Comparison of ENCODE assay signal across 8 mouse cellular contexts in genomic region chr2:152395271-152395920, GRCm38 (mm10). TPM values are rescaled to one million over a fixed set of nuclear protein-coding genes. Genes with fewer than 3 reads are reported as not detected.
DNase-seq lines count a peak whose midpoint lies in the region; ATAC-seq and TF ChIP-seq lines count a peak whose summit lies in the region.

No protein-coding gene starts in this region.

- H3K27ac ChIP-seq in kidney, embryonic 16.5 days (ENCODE audit: low read length): peak overlapping the region; percentile 63
- 0 out of 2 replicates have a peak overlapping the region, but pooled peaks have one; percentile 3 for H3K27ac ChIP-seq in embryonic facial prominence, embryonic 14.5 days (replicated peaks; ENCODE audit: low read depth, low read length)
- H3K27ac ChIP-seq in hindbrain, postnatal 0 days: peak overlapping the region; percentile 99

- no peak overlapping the region for H3ac ChIP-seq in myocyte (ENCODE audit: control insufficient read depth, insufficient read length)

- WGBS in kidney, embryonic 16.5 days: 20% methylated on average over 13 of the region's 13 CpGs
- WGBS in embryonic facial prominence, embryonic 14.5 days: 24% methylated on average over 11 of the region's 13 CpGs
- WGBS in hindbrain, postnatal 0 days: 16% methylated on average over 13 of the region's 13 CpGs

- peak overlapping the region; percentile 82 for H3K4me3 ChIP-seq in kidney, embryonic 16.5 days (ENCODE audit: low read length)
- peak overlapping the region; percentile 86 for H3K4me3 ChIP-seq in embryonic facial prominence, embryonic 14.5 days (ENCODE audit: low read depth, low read length)
- H3K4me3 ChIP-seq in hindbrain, postnatal 0 days (ENCODE audit: low read length): peak overlapping the region; percentile 56
- peak overlapping the region; percentile 64 for H3K4me3 ChIP-seq in myocyte

- TF ChIP-seq POLR2A in myocyte (IDR thresholded peaks at IDR 0.05; ENCODE audit: insufficient read length, low read depth): no peak

- no peak for ATAC-seq in kidney, embryonic 16.5 days (ENCODE audit: low FRiP score, low TSS enrichment)
- ATAC-seq in embryonic facial prominence, embryonic 14.5 days (ENCODE audit: low read depth): no peak
- no peak for ATAC-seq in hindbrain, postnatal 0 days

- no peaks in the 10 kb centered on the region for H3K79me2 ChIP-seq in myocyte (ENCODE audit: control insufficient read depth, insufficient read depth)

- peak overlapping the region; percentile 95 for H3K9ac ChIP-seq in kidney, embryonic 16.5 days (replicated peaks; ENCODE audit: low read length)
- H3K9ac ChIP-seq in embryonic facial prominence, embryonic 14.5 days (ENCODE audit: low read depth, low read length): peak overlapping the region; percentile 92
- peak overlapping the region; percentile 78 for H3K9ac ChIP-seq in hindbrain, postnatal 0 days (replicated peaks; ENCODE audit: low read length)

- H3K36me3 ChIP-seq in kidney, embryonic 16.5 days (ENCODE audit: insufficient read depth, low read length): no peaks in the 10 kb centered on the region
- H3K36me3 ChIP-seq in embryonic facial prominence, embryonic 14.5 days (ENCODE audit: control insufficient read depth, insufficient read depth, low read length): peaks cover 16% of the 10 kb centered on the region; the same call in 1 of the 2 replicates
- no peaks in the 10 kb centered on the region for H3K36me3 ChIP-seq in hindbrain, postnatal 0 days (ENCODE audit: insufficient read depth, low read length)
- no peaks in the 10 kb centered on the region for H3K36me3 ChIP-seq in myocyte (ENCODE audit: control insufficient read depth, insufficient read depth)

- H3K27me3 ChIP-seq in kidney, embryonic 16.5 days (ENCODE audit: insufficient read depth, low read length): no peaks in the 10 kb centered on the region
- H3K27me3 ChIP-seq in embryonic facial prominence, embryonic 14.5 days (replicated peaks; ENCODE audit: control insufficient read depth, insufficient read depth, low read length): no peaks in the 10 kb centered on the region
- H3K27me3 ChIP-seq in hindbrain, postnatal 0 days (ENCODE audit: insufficient read depth, low read length): no peaks in the 10 kb centered on the region
- no peaks in the 10 kb centered on the region for H3K27me3 ChIP-seq in myocyte (ENCODE audit: control insufficient read depth, insufficient read depth, insufficient read length)

- peak overlapping the region; percentile 84 for H3K4me2 ChIP-seq in kidney, embryonic 16.5 days (replicated peaks; ENCODE audit: low read depth, low read length)
- H3K4me2 ChIP-seq in embryonic facial prominence, embryonic 14.5 days (ENCODE audit: low read depth, low read length): peak overlapping the region; percentile 79
- peak overlapping the region; percentile 94 for H3K4me2 ChIP-seq in hindbrain, postnatal 0 days (ENCODE audit: low read depth, low read length)
- H3K4me2 ChIP-seq in myocyte (ENCODE audit: low read depth): peak overlapping the region; percentile 78

- DNase-seq in kidney, adult 8-10 months: no peak
- no peak for DNase-seq in embryonic facial prominence, embryonic 14.5 days (ENCODE audit: low spot score)
- no peak for DNase-seq in hindbrain, postnatal 0 days (ENCODE audit: low spot score)
- DNase-seq in thymus, postnatal 36 days: no peak
- DNase-seq in layer of hippocampus, postnatal 14 days (ENCODE audit: low spot score in 2 of 2): no peak
- DNase-seq in spleen, postnatal 14 days (ENCODE audit: low spot score in 2 of 2): no peak

- TF ChIP-seq CTCF in hindbrain, postnatal 0 days (IDR thresholded peaks at IDR 0.05; ENCODE audit: low read depth): no peak

- no peaks in the 10 kb centered on the region for H3K9me3 ChIP-seq in kidney, embryonic 16.5 days (ENCODE audit: low read length)
- H3K9me3 ChIP-seq in embryonic facial prominence, embryonic 14.5 days (ENCODE audit: control insufficient read depth, low read length): no peaks in the 10 kb centered on the region
- no peaks in the 10 kb centered on the region for H3K9me3 ChIP-seq in hindbrain, postnatal 0 days (ENCODE audit: low read length)

- peaks cover 42% of the 10 kb centered on the region for H3K4me1 ChIP-seq in kidney, embryonic 16.5 days (ENCODE audit: insufficient read depth, low read length)
- peaks cover 15% of the 10 kb centered on the region; the same call in 1 of the 2 replicates for H3K4me1 ChIP-seq in embryonic facial prominence, embryonic 14.5 days (ENCODE audit: control insufficient read depth, insufficient read depth, low read length)
- H3K4me1 ChIP-seq in hindbrain, postnatal 0 days (ENCODE audit: insufficient read depth, low read length): peaks cover 18% of the 10 kb centered on the region; the same call in 1 of the 2 replicates

TF ChIP-seq in myocyte, 11 proteins besides CTCF, POLR2A, EP300 and RAD21:
- TF ChIP-seq REST (IDR thresholded peaks at IDR 0.05; ENCODE audit: insufficient read depth, insufficient read length): no peak
- TF ChIP-seq TCF3 (IDR thresholded peaks at IDR 0.05; ENCODE audit: insufficient read length, low read depth): no peak
- TF ChIP-seq MYOG (IDR thresholded peaks at IDR 0.05; ENCODE audit: control insufficient read depth in 1 of 3, insufficient read depth in 1 of 3, insufficient read length in 2 of 3, low read depth in 2 of 3): no peak
- TF ChIP-seq USF1 (IDR thresholded peaks at IDR 0.05; ENCODE audit: low read depth): no peak
- TF ChIP-seq CEBPB (IDR thresholded peaks at IDR 0.05; ENCODE audit: insufficient read depth, poor library complexity, severe bottlenecking): no peak
- no peak for TF ChIP-seq MYOD1 (IDR thresholded peaks at IDR 0.05; ENCODE audit: control insufficient read depth in 1 of 3, insufficient read length in 2 of 3, low read depth in 2 of 3)
- TF ChIP-seq MAX (IDR thresholded peaks at IDR 0.05; ENCODE audit: low read depth): no peak
- TF ChIP-seq POLR2AphosphoS2 (IDR thresholded peaks at IDR 0.05; ENCODE audit: insufficient read length, low read depth): no peak
- no peak for TF ChIP-seq E2F4 (IDR thresholded peaks at IDR 0.05; ENCODE audit: insufficient read depth)
- no peak for TF ChIP-seq TCF12 (IDR thresholded peaks at IDR 0.05; ENCODE audit: insufficient read depth, poor library complexity, severe bottlenecking)
- TF ChIP-seq SRF (IDR thresholded peaks at IDR 0.05; ENCODE audit: control insufficient read depth, insufficient read length, low read depth): no peak

RNA-seq across cellular contexts. Expression of gene Sox12, which starts 2.5 kb away (rescaled TPM):
- 8.9 and 10.0 TPM in 2 replicates for polyA plus RNA-seq in kidney, embryonic 16.5 days (2015; fragmentation: Nextera tagmentation; extraction: Ambion mirVana)
- polyA plus RNA-seq in embryonic facial prominence, embryonic 14.5 days (2014; fragmentation: Nextera tagmentation; extraction: Ambion mirVana): 10.4 and 11.4 TPM in 2 replicates
- 49.7 and 50.2 TPM in 2 replicates for total RNA-seq in hindbrain, postnatal 0 days (2014; rRNA removed)
- polyA plus RNA-seq in hindbrain, postnatal 0 days (2015; fragmentation: Nextera tagmentation; extraction: Ambion mirVana): 9.7 and 10.1 TPM in 2 replicates
- 7.8 TPM for polyA plus RNA-seq in myocyte (2012; fragmentation: generic; extraction: Trizol)
- 10 to 100 TPM; 21.4 to 23.1 TPM for total RNA-seq in layer of hippocampus, postnatal 14 days (2021)

RNA-seq across cellular contexts. Expression of gene Nrsn2, which starts 19.0 kb away (rescaled TPM):
- 0.91 and 1.6 TPM in 2 replicates for polyA plus RNA-seq in kidney, embryonic 16.5 days (2015; fragmentation: Nextera tagmentation; extraction: Ambion mirVana)
- polyA plus RNA-seq in embryonic facial prominence, embryonic 14.5 days (2014; fragmentation: Nextera tagmentation; extraction: Ambion mirVana): 2.5 and 2.7 TPM in 2 replicates
- total RNA-seq in hindbrain, postnatal 0 days (2014; rRNA removed): 64.5 and 72.2 TPM in 2 replicates
- 83.8 and 91.3 TPM in 2 replicates for polyA plus RNA-seq in hindbrain, postnatal 0 days (2015; fragmentation: Nextera tagmentation; extraction: Ambion mirVana)
- polyA plus RNA-seq in myocyte (2012; fragmentation: generic; extraction: Trizol): not detected
- total RNA-seq in layer of hippocampus, postnatal 14 days (2021): 10 to 100 TPM; 33.0 to 39.6 TPM

RNA-seq across cellular contexts. Expression of gene Zcchc3, which starts 19.4 kb away (rescaled TPM):
- polyA plus RNA-seq in kidney, embryonic 16.5 days (2015; fragmentation: Nextera tagmentation; extraction: Ambion mirVana): 31.5 and 34.2 TPM in 2 replicates
- polyA plus RNA-seq in embryonic facial prominence, embryonic 14.5 days (2014; fragmentation: Nextera tagmentation; extraction: Ambion mirVana): 29.5 and 36.4 TPM in 2 replicates
- 17.4 TPM in 2 replicates for total RNA-seq in hindbrain, postnatal 0 days (2014; rRNA removed)
- 15.8 and 16.1 TPM in 2 replicates for polyA plus RNA-seq in hindbrain, postnatal 0 days (2015; fragmentation: Nextera tagmentation; extraction: Ambion mirVana)
- not detected for polyA plus RNA-seq in myocyte (2012; fragmentation: generic; extraction: Trizol)
- total RNA-seq in layer of hippocampus, postnatal 14 days (2021): 10 to 100 TPM in 1 of 2 experiments, 1 to 10 TPM in 1; 9.8 to 10.8 TPM

RNA-seq across cellular contexts. Expression of gene 6820408C15Rik, which starts 20.0 kb away (rescaled TPM):
- polyA plus RNA-seq in kidney, embryonic 16.5 days (2015; fragmentation: Nextera tagmentation; extraction: Ambion mirVana): 0.67 and 0.85 TPM in 2 replicates
- polyA plus RNA-seq in embryonic facial prominence, embryonic 14.5 days (2014; fragmentation: Nextera tagmentation; extraction: Ambion mirVana): 0.87 and 5.1 TPM in 2 replicates
- total RNA-seq in hindbrain, postnatal 0 days (2014; rRNA removed): 2.3 and 3.9 TPM in 2 replicates
- polyA plus RNA-seq in hindbrain, postnatal 0 days (2015; fragmentation: Nextera tagmentation; extraction: Ambion mirVana): 3.6 and 4.0 TPM in 2 replicates
- not detected for polyA plus RNA-seq in myocyte (2012; fragmentation: generic; extraction: Trizol)
- total RNA-seq in layer of hippocampus, postnatal 14 days (2021): 1 to 10 TPM; 2.9 to 4.2 TPM

RNA-seq across cellular contexts. Expression of gene Trib3, which starts 51.6 kb away (rescaled TPM):
- polyA plus RNA-seq in kidney, embryonic 16.5 days (2015; fragmentation: Nextera tagmentation; extraction: Ambion mirVana): 1.8 and 1.9 TPM in 2 replicates
- polyA plus RNA-seq in embryonic facial prominence, embryonic 14.5 days (2014; fragmentation: Nextera tagmentation; extraction: Ambion mirVana): 3.0 and 3.3 TPM in 2 replicates
- 2.5 and 4.2 TPM in 2 replicates for total RNA-seq in hindbrain, postnatal 0 days (2014; rRNA removed)
- polyA plus RNA-seq in hindbrain, postnatal 0 days (2015; fragmentation: Nextera tagmentation; extraction: Ambion mirVana): 2.7 and 3.4 TPM in 2 replicates
- polyA plus RNA-seq in myocyte (2012; fragmentation: generic; extraction: Trizol): 410 TPM
- under 1 TPM; 0.53 to 0.86 TPM for total RNA-seq in layer of hippocampus, postnatal 14 days (2021)

Comparison
In these comparisons a context has a peak if more than half of its experiments do, and no peak if none do; other contexts are left out.
1. H3K27ac ChIP-seq: peak in every context shown above with its lines; median percentile 99 in hindbrain, postnatal 0 days; 63 in kidney, embryonic 16.5 days; 3 in embryonic facial prominence, embryonic 14.5 days.
2. RNA of gene Nrsn2, which starts 19.0 kb away (polyA plus RNA-seq): 83.8 to 91.3 TPM in hindbrain, postnatal 0 days; 2.5 to 2.7 TPM in embryonic facial prominence, embryonic 14.5 days, 0.91 to 1.6 TPM in kidney, embryonic 16.5 days and not detected in myocyte (single experiment); every median in the first group is over 10 times any median in the second.
3. RNA of gene Zcchc3, which starts 19.4 kb away (polyA plus RNA-seq): 31.5 to 34.2 TPM in kidney, embryonic 16.5 days, 29.5 to 36.4 TPM in embryonic facial prominence, embryonic 14.5 days and 15.8 to 16.1 TPM in hindbrain, postnatal 0 days; not detected in myocyte (single experiment); every median in the first group is over 10 times any median in the second.
4. Peak in every context shown above with its lines, with median percentiles within 50 percentile points of each other: H3K4me2 ChIP-seq, H3K4me3 ChIP-seq and H3K9ac ChIP-seq.